23 mouse cellular contexts compared by ENCODE assay signal in the genomic region with DNA sequence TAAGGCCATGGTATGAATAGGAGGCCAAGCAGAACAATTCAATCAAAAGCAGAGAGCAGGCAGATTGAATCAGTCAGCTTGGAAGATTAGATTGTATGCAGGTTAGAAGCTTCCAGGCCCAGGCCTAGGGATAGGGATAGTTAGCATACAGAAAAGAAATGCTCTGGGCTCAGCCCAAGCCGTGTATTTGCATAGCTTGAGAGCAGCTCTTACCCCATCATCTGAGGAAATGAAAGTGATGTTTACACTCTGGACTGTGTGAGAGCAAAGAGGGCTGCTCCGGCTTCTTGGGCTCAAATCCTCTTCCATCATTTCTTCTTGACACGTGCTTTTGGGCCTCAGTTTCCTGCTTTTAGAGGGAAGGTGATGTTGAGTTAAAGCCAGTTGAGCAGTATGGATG. TPM values are rescaled to one million over a fixed set of nuclear protein-coding genes. Genes with fewer than 3 reads are reported as not detected.
"Had no signal": no experiment of that assay in that cellular context is flagged by ENCODE, and none has a peak within 500 bp of the region (broad histone marks: within the 10 kb centered on the region; RNA-seq: fewer than 3 reads in every experiment).

No protein-coding gene starts in this region.

- ATAC-seq: liver, postnatal 0 days; midbrain, embryonic 16.5 days had no signal

- H3K4me3 ChIP-seq: liver, embryonic 13.5 days; liver, embryonic 15.5 days; midbrain, embryonic 10.5 days; midbrain, embryonic 12.5 days; myocyte; neural tube, embryonic 13.5 days; neural tube, embryonic 15.5 days had no signal

- H3K9me3 ChIP-seq: liver, embryonic 13.5 days; liver, embryonic 15.5 days; midbrain, embryonic 10.5 days; midbrain, embryonic 12.5 days; neural tube, embryonic 13.5 days; neural tube, embryonic 15.5 days had no signal

- H3K27me3 ChIP-seq: midbrain, embryonic 12.5 days; neural tube, embryonic 13.5 days; neural tube, embryonic 15.5 days had no signal

- DNase-seq: liver, embryonic 13.5 days; liver, postnatal 0 days; lung, embryonic 14.5 days; midbrain, embryonic 14.5 days; retina, postnatal 1 day; right cerebral cortex, postnatal 4 days; spleen, adult 18-20 months; thymus, adult 18-20 months; thymus, postnatal 25 days; thymus, postnatal 4 days had no signal

- H3K27ac ChIP-seq: liver, embryonic 13.5 days; liver, embryonic 15.5 days; macrophage; midbrain, embryonic 10.5 days; midbrain, embryonic 12.5 days; neural tube, embryonic 13.5 days; neural tube, embryonic 15.5 days had no signal

- H3K9ac ChIP-seq: liver, embryonic 13.5 days; liver, embryonic 15.5 days; liver, postnatal 0 days; lung, embryonic 14.5 days; midbrain, embryonic 12.5 days; neural tube, embryonic 13.5 days; neural tube, embryonic 15.5 days had no signal

- H3K36me3 ChIP-seq: liver, embryonic 13.5 days; liver, embryonic 15.5 days had no signal

- H3K4me2 ChIP-seq: liver, embryonic 13.5 days; liver, embryonic 15.5 days; lung, embryonic 14.5 days; midbrain, embryonic 12.5 days; neural tube, embryonic 13.5 days; neural tube, embryonic 15.5 days had no signal

RNA-seq across cellular contexts. Expression of a gene that starts 56.7 kb away (rescaled TPM):
- total RNA-seq: megakaryocyte progenitor cell, adult 5-6 weeks; megakaryocyte-erythroid progenitor cell, adult 5-6 weeks had no signal
- polyA plus RNA-seq: liver, embryonic 13.5 days; liver, embryonic 15.5 days; liver, postnatal 0 days; lung, embryonic 14.5 days; lung, embryonic 16.5 days; macrophage; stomach, embryonic 14.5 days; stomach, embryonic 16.5 days had no signal
